Comparison of ENCODE assay signal across 8 mouse cellular contexts in genomic region chr9:120010781-120011511, GRCm38 (mm10). TPM values are rescaled to one million over a fixed set of nuclear protein-coding genes. Genes with fewer than 3 reads are reported as not detected.
A peak's percentile ranks its signal among the peaks of the same experiment; 100 is the strongest.
DNase-seq lines count a peak whose midpoint lies in the region; ATAC-seq and TF ChIP-seq lines count a peak whose summit lies in the region.

No protein-coding gene starts in this region.

- peak overlapping the region; percentile 32 for H3K4me3 ChIP-seq in cortical plate, adult 2 months (ENCODE audit: insufficient read depth, low read length)
- peak overlapping the region; percentile 43 for H3K4me3 ChIP-seq in left cerebral cortex, adult 2 months

- peak; percentile 89 for DNase-seq in adipocyte (ENCODE audit: low spot score)
- DNase-seq in gastrocnemius, adult 8-10 months (ENCODE audit: low spot score in 2 of 2): peak; percentile 96 to 97
- DNase-seq in hindlimb bud, embryonic 11.5 days (ENCODE audit: extremely low spot score, low read depth, low spot score): peak; percentile 71
- peak; percentile 98 to 99 for DNase-seq in left cerebral cortex, adult 2 months (ENCODE audit: extremely low spot score in 1 of 2, low spot score in 2 of 2)
- peak; percentile 97 for DNase-seq in right cerebral cortex, adult 18-20 months
- DNase-seq in urinary bladder, adult 2 months (ENCODE audit: low spot score): peak; percentile 100

- intact Hi-C loops in left cerebral cortex, adult 2 months (cut with DNase I): loop anchor here (1.0 kb wide), 2 partner anchors 28 to 48 kb away; no protein-coding TSS in a partner anchor

- H3K4me1 ChIP-seq in cortical plate, adult 2 months (ENCODE audit: control insufficient read depth, insufficient read depth, low read length): no peaks in the 10 kb centered on the region

- peak; percentile 97 for ATAC-seq in megakaryocyte, adult 5-6 weeks (ENCODE audit: poor library complexity, severe bottlenecking)

- TF ChIP-seq POLR2A in cortical plate, adult 2 months (IDR thresholded peaks at IDR 0.05; ENCODE audit: extremely low read depth, insufficient read depth, low read length): 0 out of 2 replicates have a peak, but pooled peaks have one; percentile 35

- H3K27ac ChIP-seq in cortical plate, adult 2 months (ENCODE audit: insufficient read depth, low read length): peak overlapping the region; percentile 83
- H3K27ac ChIP-seq in left cerebral cortex, adult 2 months: peak overlapping the region; percentile 97

- no peak for TF ChIP-seq CTCF in cortical plate, adult 2 months (IDR thresholded peaks at IDR 0.05; ENCODE audit: extremely low read depth, insufficient read depth, low read length)
- TF ChIP-seq CTCF in left cerebral cortex, adult 2 months (IDR thresholded peaks at IDR 0.05): no peak

RNA-seq across cellular contexts. Expression of gene Xirp1, which starts 12.5 kb away (rescaled TPM):
- polyA plus RNA-seq in cortical plate, adult 2 months (2012; rRNA removed): 0.04 TPM in 2 replicates
- 100 to 1,000 TPM in 2 of 4 experiments, 10 to 100 TPM in 2; 68.7 to 171 (median 104) TPM for total RNA-seq in gastrocnemius, adult 8-10 months (2022)
- total RNA-seq in left cerebral cortex, adult 2 months (2021): under 1 TPM; 0.14 to 0.20 TPM
- 0.09 TPM in 1 of 2 replicates, not detected in the other for total RNA-seq in megakaryocyte, adult 5-6 weeks (2015)
- total RNA-seq in megakaryocyte, adult 5-6 weeks (2017): not detected in 2 replicates
- 0.11 and 0.22 TPM in 2 replicates for polyA plus RNA-seq in urinary bladder, adult 2 months (2012; rRNA removed)

RNA-seq across cellular contexts. Expression of gene Csrnp1, which starts 26.5 kb away (rescaled TPM):
- polyA plus RNA-seq in cortical plate, adult 2 months (2012; rRNA removed): 14.8 and 21.3 TPM in 2 replicates
- 10 to 100 TPM in 1 of 4 experiments, 1 to 10 TPM in 3; 3.6 to 10.2 (median 5.9) TPM for total RNA-seq in gastrocnemius, adult 8-10 months (2022)
- 10 to 100 TPM; 28.7 to 31.3 TPM for total RNA-seq in left cerebral cortex, adult 2 months (2021)
- total RNA-seq in megakaryocyte, adult 5-6 weeks (2015): 7.9 and 11.6 TPM in 2 replicates
- 11.8 and 12.5 TPM in 2 replicates for total RNA-seq in megakaryocyte, adult 5-6 weeks (2017)
- polyA plus RNA-seq in urinary bladder, adult 2 months (2012; rRNA removed): 15.6 and 26.4 TPM in 2 replicates

RNA-seq across cellular contexts. Expression of gene Cx3cr1, which starts 58.7 kb away (rescaled TPM):
- 38.2 and 40.9 TPM in 2 replicates for polyA plus RNA-seq in cortical plate, adult 2 months (2012; rRNA removed)
- under 1 TPM in 2 of 4 experiments, not detected in 2; 0.11 to 0.24 TPM for total RNA-seq in gastrocnemius, adult 8-10 months (2022)
- total RNA-seq in left cerebral cortex, adult 2 months (2021): 10 to 100 TPM; 28.6 to 30.9 TPM
- total RNA-seq in megakaryocyte, adult 5-6 weeks (2015): 88.0 and 95.4 TPM in 2 replicates
- total RNA-seq in megakaryocyte, adult 5-6 weeks (2017): 111 and 114 TPM in 2 replicates
- polyA plus RNA-seq in urinary bladder, adult 2 months (2012; rRNA removed): 2.9 and 3.1 TPM in 2 replicates

Comparison
In these comparisons a context has a peak if more than half of its experiments do, and no peak if none do; other contexts are left out.
1. Peak in every context shown above with its lines: DNase-seq, ATAC-seq, H3K4me3 ChIP-seq and H3K27ac ChIP-seq.
2. RNA of gene Xirp1, which starts 12.5 kb away (total RNA-seq): 68.7 to 171 TPM in gastrocnemius, adult 8-10 months; 0.14 to 0.20 TPM in left cerebral cortex, adult 2 months and 0.09 TPM in megakaryocyte, adult 5-6 weeks; every median in the first group is over 10 times any median in the second.
3. RNA of gene Cx3cr1, which starts 58.7 kb away (total RNA-seq): 88.0 to 114 TPM in megakaryocyte, adult 5-6 weeks and 28.6 to 30.9 TPM in left cerebral cortex, adult 2 months; 0.11 to 0.24 TPM in gastrocnemius, adult 8-10 months; every median in the first group is over 10 times any median in the second.